Mouse (Mus musculus) erythroblast, embryonic 14.5 days (primary cell): ENCODE data around the gene Timm8a2. TPM values are rescaled to one million over a fixed set of nuclear protein-coding genes. Genes with fewer than 3 reads are reported as not detected.

Source experiments
- H3K27me3 ChIP-seq: 2 replicates; pipeline ENCODE4 v1.6.1; 2012; ENCODE audit warnings: inconsistent platforms; ENCODE audit not compliant: control insufficient read depth
- H3K36me3 ChIP-seq: 2 replicates; pipeline ENCODE4 v1.6.1; 2012; ENCODE audit warnings: mild to moderate bottlenecking, inconsistent platforms; ENCODE audit not compliant: control insufficient read depth
- H3K4me1 ChIP-seq: 2 replicates; pipeline ENCODE4 v1.6.1; 2012; ENCODE audit warnings: inconsistent platforms; ENCODE audit not compliant: control insufficient read depth
- H3K4me3 ChIP-seq: replicated peaks from 2 replicates; pipeline ENCODE3; 2012; ENCODE audit warnings: moderate library complexity, mild to moderate bottlenecking, inconsistent platforms
- H3K9me3 ChIP-seq: 2 replicates; pipeline ENCODE4 v1.6.1; 2012; ENCODE audit warnings: low read length, inconsistent platforms, mixed read lengths; ENCODE audit not compliant: control insufficient read depth
- GATA1 ChIP-seq: IDR thresholded peaks from 2 replicates; pipeline ENCODE4 v1.6.1; 2012; ENCODE audit warnings: low read length, inconsistent platforms, mixed read lengths
- TAL1 ChIP-seq: IDR thresholded peaks from 3 replicates; pipeline ENCODE4 v1.6.1; 2012; ENCODE audit warnings: low read length, inconsistent platforms, mixed read lengths
- polyA plus RNA-seq: library from polyadenylated mRNA; stranded (reverse); fragments of >175 nt; gene quantifications from 2 replicates; pipeline ENCODE4 v1.2.3, GENCODE M21; 2012

Gene Timm8a2
- polyA plus RNA-seq, 1 experiment, result not detected

DNA sequence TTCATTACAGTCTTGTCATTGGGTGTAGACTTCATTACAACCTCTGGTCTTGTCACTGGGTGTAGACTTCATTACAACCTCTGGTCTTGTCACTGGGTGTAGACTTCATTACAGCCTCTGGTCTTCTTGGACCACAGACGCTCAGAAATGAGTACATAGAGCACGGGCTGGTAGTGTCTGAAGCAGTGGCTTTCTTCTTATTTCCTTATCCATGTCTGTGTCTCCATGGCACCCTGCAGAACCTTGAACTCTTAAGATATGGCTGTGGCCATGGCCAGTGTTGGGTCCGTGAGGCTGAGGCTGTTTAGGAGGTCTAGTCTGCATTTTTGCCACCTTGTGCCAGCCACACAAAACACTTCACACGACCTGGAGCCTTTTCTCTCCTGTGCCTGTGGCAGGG is 26.2 kb upstream of the Timm8a2 start:
- peaks cover 14% of the 10 kb centered on the region for H3K36me3 ChIP-seq
- H3K4me1 ChIP-seq, result peaks cover 20% of the 10 kb centered on the region
- H3K27me3 ChIP-seq, result no peaks in the 10 kb centered on the region
- TF ChIP-seq TAL1 (no peak), GATA1 (no peak)
- H3K9me3 ChIP-seq, result no peaks in the 10 kb centered on the region
- H3K4me3 ChIP-seq, result no peak overlapping the region

DNA sequence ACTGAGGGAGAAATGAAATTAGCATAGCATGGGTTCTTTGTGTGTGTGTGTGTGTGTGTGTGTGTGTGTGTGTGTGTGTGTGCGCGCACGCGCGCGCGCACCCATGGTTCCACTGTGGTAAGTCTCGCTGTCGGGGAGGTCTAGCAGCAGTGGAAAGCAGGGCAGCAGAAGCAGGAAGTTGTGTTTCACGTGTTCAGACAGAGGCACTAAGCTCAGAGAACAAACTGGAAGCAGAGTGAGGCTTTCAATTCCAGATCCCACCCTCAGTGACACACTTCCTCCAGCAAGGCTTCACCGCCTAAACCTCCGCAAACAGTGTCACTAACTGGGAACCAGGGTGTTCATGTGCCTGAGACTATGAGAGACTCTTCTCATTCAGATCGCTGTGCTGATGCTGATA is 25.0 kb upstream of the Timm8a2 start:
- no peaks in the 10 kb centered on the region for H3K9me3 ChIP-seq
- TF ChIP-seq TAL1, result no peak
- TF ChIP-seq GATA1, result no peak
- no peak overlapping the region for H3K4me3 ChIP-seq
- H3K36me3 ChIP-seq, result peaks cover 14% of the 10 kb centered on the region
- no peaks in the 10 kb centered on the region for H3K27me3 ChIP-seq
- peaks cover 15% of the 10 kb centered on the region for H3K4me1 ChIP-seq

DNA sequence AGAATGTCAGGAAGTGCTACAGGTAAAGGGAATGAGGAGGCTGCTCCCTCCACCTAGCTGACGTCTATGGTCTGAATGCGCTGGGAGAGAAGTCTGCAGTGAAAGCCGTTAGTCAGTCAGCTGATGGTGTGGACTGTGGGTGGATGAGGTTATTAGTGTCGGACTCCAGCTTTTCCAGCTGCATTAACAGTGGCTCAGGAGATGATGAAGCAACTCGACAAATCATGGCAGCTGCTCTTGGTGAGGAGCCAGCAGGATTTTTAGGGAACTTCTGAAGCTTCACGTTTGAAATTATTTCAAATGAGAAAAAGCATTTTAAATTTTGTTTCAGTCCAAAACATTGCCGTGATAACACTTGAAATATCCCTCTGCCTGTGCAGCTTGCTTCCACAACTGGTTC is 24.2 kb upstream of the Timm8a2 start:
- H3K36me3 ChIP-seq, result peaks cover 14% of the 10 kb centered on the region

DNA sequence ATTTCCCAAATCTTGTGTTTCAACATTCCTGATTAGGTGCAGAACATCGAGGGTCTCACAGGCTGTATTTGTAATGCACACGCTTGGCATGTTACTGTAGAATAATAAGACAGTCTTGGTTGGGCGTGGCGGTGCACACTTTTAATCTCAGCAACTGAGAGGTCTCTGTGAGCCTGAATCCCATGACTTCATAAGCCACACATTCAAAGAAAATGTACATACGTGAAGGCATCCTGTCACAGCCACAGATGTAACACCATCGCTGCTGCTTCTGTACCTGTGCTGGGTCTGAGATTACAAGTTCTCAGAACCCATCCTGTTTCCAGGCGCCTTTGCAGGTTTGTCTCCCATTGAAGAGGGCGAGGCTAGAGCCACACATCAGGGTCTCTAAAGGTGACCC is 22.7 kb upstream of the Timm8a2 start:
- Histone ChIP-seq H3K27me3 (no peaks in the 10 kb centered on the region), H3K4me1 (peaks cover 15% of the 10 kb centered on the region), H3K9me3 (no peaks in the 10 kb centered on the region), H3K36me3 (peaks cover 14% of the 10 kb centered on the region), H3K4me3 (no peak overlapping the region)
- TF ChIP-seq GATA1 (no peak), TAL1 (no peak)

More for the DNA sequence above, 24.2 kb upstream of the Timm8a2 start:
- no peak for TF ChIP-seq GATA1
- TF ChIP-seq TAL1, result no peak
- Histone ChIP-seq H3K4me3 (no peak overlapping the region), H3K9me3 (no peaks in the 10 kb centered on the region), H3K4me1 (peaks cover 15% of the 10 kb centered on the region), H3K27me3 (no peaks in the 10 kb centered on the region)

DNA sequence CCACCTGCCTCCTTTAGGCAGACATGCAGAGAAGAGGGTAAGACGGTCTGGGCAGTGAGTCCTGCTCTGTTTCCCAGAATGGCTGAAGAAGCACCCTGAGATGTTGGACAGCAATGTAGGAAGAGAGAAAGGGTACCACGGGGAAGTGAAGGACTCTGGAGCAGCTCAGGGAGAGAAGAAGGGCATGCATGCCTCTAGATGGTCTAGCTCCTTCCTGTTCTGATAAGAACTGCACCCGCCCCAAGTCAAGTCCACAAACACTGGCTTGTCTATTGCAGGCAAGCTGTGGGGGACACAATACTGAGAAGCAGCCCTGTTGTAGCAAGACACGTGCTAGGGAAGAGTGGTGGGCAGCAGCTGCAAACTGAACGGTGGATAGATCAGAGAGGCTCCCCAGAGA is 22.3 kb upstream of the Timm8a2 start:
- Histone ChIP-seq H3K4me1 (peaks cover 15% of the 10 kb centered on the region), H3K27me3 (no peaks in the 10 kb centered on the region), H3K36me3 (peaks cover 14% of the 10 kb centered on the region), H3K9me3 (no peaks in the 10 kb centered on the region), H3K4me3 (no peak overlapping the region)
- no peak for TF ChIP-seq GATA1
- no peak for TF ChIP-seq TAL1

DNA sequence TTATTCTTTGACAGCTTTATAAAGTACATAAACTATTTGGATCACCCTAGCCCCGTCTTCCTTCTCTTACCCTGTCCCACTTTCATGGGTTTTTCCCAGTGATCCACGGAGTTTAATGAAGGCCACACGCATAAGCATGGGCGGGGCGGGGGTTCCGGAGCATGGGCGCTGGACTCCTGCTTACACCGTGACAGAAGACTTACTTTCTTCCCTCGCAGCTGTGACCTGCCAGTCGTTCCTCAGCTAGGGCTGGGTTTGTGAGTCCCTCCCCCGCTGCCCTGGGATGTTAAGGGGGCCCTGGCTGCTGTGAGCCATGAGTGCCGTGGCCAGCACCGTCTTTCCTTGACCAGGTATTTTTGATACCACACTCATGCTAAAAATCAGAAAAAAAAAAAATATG is 21.7 kb upstream of the Timm8a2 start:
- no peaks in the 10 kb centered on the region for H3K9me3 ChIP-seq
- H3K4me1 ChIP-seq, result peaks cover 15% of the 10 kb centered on the region
- peaks cover 14% of the 10 kb centered on the region for H3K36me3 ChIP-seq
- H3K27me3 ChIP-seq, result no peaks in the 10 kb centered on the region
- H3K4me3 ChIP-seq, result no peak overlapping the region
- no peak for TF ChIP-seq GATA1
- TF ChIP-seq TAL1, result no peak

DNA sequence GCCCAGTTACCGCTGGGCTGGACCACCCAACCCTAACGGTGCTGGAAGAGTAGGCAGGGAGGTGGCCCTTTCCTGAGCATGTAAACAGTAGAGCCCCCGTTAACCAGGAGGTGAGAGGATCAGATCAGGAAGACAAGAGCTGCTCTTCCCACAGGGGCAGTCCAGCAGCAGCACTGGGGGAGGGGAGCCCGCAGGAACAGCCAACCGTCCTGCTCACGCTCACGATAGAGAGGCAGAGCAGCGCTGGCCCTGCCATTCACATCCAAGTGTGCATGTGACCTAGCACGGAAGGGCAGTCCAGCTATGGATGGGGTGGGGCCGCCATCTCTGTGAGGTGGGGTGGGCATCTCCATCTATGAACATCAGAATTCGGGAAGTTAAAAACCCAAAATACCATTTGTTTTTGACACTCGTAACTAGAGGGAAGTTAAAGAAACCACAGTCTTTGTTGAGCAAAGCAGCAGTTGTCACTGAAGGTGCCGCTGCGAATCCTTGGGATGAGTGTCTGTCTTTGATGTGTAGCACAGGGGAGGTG is 21.0 kb upstream of the Timm8a2 start:
- peaks cover 14% of the 10 kb centered on the region for H3K36me3 ChIP-seq
- no peaks in the 10 kb centered on the region for H3K27me3 ChIP-seq
- TF ChIP-seq GATA1, result no peak
- no peak for TF ChIP-seq TAL1
- peaks cover 15% of the 10 kb centered on the region for H3K4me1 ChIP-seq
- no peaks in the 10 kb centered on the region for H3K9me3 ChIP-seq
- H3K4me3 ChIP-seq, result no peak overlapping the region

DNA sequence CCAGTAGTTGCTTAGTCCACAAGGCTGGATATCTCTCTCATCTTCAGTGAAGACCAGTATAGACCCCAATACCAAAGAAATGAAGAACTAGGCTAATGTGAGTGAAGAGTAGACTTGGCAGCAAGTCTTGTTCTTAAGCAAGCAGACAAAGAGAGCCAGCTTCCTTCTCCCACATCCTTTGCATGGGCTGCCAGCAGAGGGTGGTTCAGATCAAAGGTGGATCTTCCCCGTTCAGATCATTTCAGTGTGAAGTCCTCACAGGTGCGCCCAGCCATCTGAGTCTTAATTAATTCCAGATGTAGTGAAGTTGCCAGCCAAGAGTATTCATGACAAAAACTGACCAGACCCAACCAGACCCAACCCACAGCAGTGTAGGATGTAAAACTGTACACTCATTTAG is 16.5 kb upstream of the Timm8a2 start:
- H3K4me1 ChIP-seq, result peaks cover 13% of the 10 kb centered on the region
- TF ChIP-seq GATA1, result no peak
- TF ChIP-seq TAL1, result no peak
- no peak overlapping the region for H3K4me3 ChIP-seq
- no peaks in the 10 kb centered on the region for H3K27me3 ChIP-seq
- peaks cover 8% of the 10 kb centered on the region for H3K36me3 ChIP-seq
- H3K9me3 ChIP-seq, result no peaks in the 10 kb centered on the region

DNA sequence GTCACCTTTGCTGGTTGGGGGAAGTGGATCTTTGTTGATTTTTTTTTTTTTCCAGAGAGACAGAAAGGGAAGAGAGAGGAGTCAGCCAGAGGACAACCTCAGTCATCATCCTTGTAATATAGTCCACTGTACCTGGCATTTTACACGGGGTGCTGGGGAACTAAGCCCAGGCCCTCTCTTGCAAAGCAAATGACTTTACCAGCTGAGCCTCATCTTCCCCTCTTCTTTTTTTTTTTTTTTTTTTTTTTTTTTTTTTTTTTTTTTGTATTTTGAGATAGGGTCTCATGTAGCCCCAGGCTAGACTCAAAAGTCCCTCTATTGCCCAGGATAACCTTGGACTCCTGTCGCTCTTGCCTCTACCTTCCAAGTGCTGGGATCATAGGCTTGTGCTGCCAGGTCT is 15.1 kb upstream of the Timm8a2 start:
- peaks cover 22% of the 10 kb centered on the region for H3K4me1 ChIP-seq

DNA sequence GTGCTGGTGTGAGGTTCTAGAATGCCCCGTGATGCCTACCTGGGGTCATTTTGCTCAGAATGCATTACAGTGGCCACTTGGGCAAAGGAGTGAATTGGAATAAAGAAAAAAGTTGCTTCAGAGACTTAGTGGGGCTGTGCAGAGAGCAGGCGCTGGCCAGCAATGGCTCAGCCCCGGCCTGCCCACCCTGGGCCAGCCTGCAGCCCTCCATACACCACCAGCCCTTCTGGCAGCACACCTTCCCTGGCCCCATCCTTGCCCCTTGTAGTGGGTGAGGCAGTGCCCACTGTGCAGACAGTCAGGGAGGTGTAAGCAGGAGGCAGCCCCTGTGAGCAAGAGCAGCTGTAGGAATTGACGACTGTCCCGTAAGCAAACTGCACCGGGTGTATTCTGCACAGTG is 13.9 kb upstream of the Timm8a2 start:
- TF ChIP-seq GATA1 (no peak), TAL1 (no peak)
- Histone ChIP-seq H3K4me1 (peaks cover 27% of the 10 kb centered on the region), H3K9me3 (no peaks in the 10 kb centered on the region), H3K27me3 (no peaks in the 10 kb centered on the region), H3K4me3 (no peak overlapping the region), H3K36me3 (peaks cover 8% of the 10 kb centered on the region)

More for the DNA sequence above, 15.1 kb upstream of the Timm8a2 start:
- peaks cover 8% of the 10 kb centered on the region for H3K36me3 ChIP-seq
- H3K9me3 ChIP-seq, result no peaks in the 10 kb centered on the region
- H3K4me3 ChIP-seq, result no peak overlapping the region
- H3K27me3 ChIP-seq, result no peaks in the 10 kb centered on the region
- TF ChIP-seq GATA1, result no peak
- TF ChIP-seq TAL1, result no peak
